7 mouse cellular contexts compared by ENCODE assay signal in genomic region chr13:97337296-97337731, GRCm38 (mm10).
DNase-seq lines count a peak whose midpoint lies in the region.

No protein-coding gene starts in this region.

- peak; percentile 29 for DNase-seq in retina, postnatal 1 day
- DNase-seq in retina, embryonic 14.5 days (ENCODE audit: low spot score): no peak
- DNase-seq in gastrocnemius, adult 8-10 months (ENCODE audit: low spot score in 2 of 2): peak; percentile 22 to 48
- DNase-seq in layer of hippocampus, adult 8-10 months (ENCODE audit: low spot score in 2 of 2): peak; percentile 37 to 44
- peak; percentile 60 to 82 for DNase-seq in lung, postnatal 4 days
- DNase-seq in adrenal gland, postnatal 4 days (ENCODE audit: low spot score in 2 of 2): no peak
- no peak for DNase-seq in thymus, adult 18-20 months

Comparison
In these comparisons a context has a peak if more than half of its experiments do, and no peak if none do; other contexts are left out.
1. DNase-seq: peak in retina, postnatal 1 day (single experiment), gastrocnemius, adult 8-10 months (2 of 2), layer of hippocampus, adult 8-10 months (2 of 2) and lung, postnatal 4 days (2 of 2); none in retina, embryonic 14.5 days (single experiment), adrenal gland, postnatal 4 days (0 of 2) and thymus, adult 18-20 months (0 of 2).